In genomic region chr11:120234776-120235181, GRCm38 (mm10) we compare ENCODE assay signal across 8 mouse cellular contexts. TPM values are rescaled to one million over a fixed set of nuclear protein-coding genes. Genes with fewer than 3 reads are reported as not detected.
DNase-seq lines count a peak whose midpoint lies in the region; ATAC-seq lines count a peak whose summit lies in the region.

No protein-coding gene starts in this region.

- H3K4me2 ChIP-seq in neural tube, embryonic 12.5 days (replicated peaks) = peak overlapping the region; percentile 98

- H3K36me3 ChIP-seq in limb, embryonic 10.5 days = peaks cover 14% of the 10 kb centered on the region
- H3K36me3 ChIP-seq in neural tube, embryonic 12.5 days = peaks cover 8% of the 10 kb centered on the region

- H3K4me3 ChIP-seq in limb, embryonic 10.5 days = peak overlapping the region; percentile 96
- peak overlapping the region; percentile 97 for H3K4me3 ChIP-seq in neural tube, embryonic 12.5 days

- peak; percentile 78 for DNase-seq in embryo, embryonic 10 days (ENCODE audit: low spot score)
- DNase-seq in embryo, embryonic 9.5 days (ENCODE audit: extremely low spot score) = no peak
- peak; percentile 71 for DNase-seq in urinary bladder, adult 2 months (ENCODE audit: low spot score)
- no peak for DNase-seq in urinary bladder, postnatal 14 days (ENCODE audit: low spot score)
- DNase-seq in heart, adult 9 months (ENCODE audit: low spot score in 2 of 2) = peak; percentile 43 to 52
- no peak for DNase-seq in limb, embryonic 10.5 days (ENCODE audit: low spot score)

- H3K4me1 ChIP-seq in limb, embryonic 10.5 days = peaks cover 56% of the 10 kb centered on the region
- H3K4me1 ChIP-seq in neural tube, embryonic 12.5 days = peaks cover 28% of the 10 kb centered on the region

- no peaks in the 10 kb centered on the region for H3K9me3 ChIP-seq in limb, embryonic 10.5 days (replicated peaks)
- H3K9me3 ChIP-seq in neural tube, embryonic 12.5 days = no peaks in the 10 kb centered on the region

- peak overlapping the region; percentile 100 for H3K9ac ChIP-seq in neural tube, embryonic 12.5 days

- ATAC-seq in neural tube, embryonic 12.5 days (ENCODE audit: low FRiP score, low read depth) = no peak
- ATAC-seq in granulocyte monocyte progenitor cell, adult 5-6 weeks (replicated peaks; ENCODE audit: poor library complexity, severe bottlenecking) = no peak

- H3K27ac ChIP-seq in limb, embryonic 10.5 days = peak overlapping the region; percentile 99
- peak overlapping the region; percentile 93 for H3K27ac ChIP-seq in neural tube, embryonic 12.5 days

- WGBS in limb, embryonic 10.5 days = under 1% methylated on average over 39 of the region's 39 CpGs
- under 1% methylated on average over 39 of the region's 39 CpGs for WGBS in neural tube, embryonic 12.5 days

- H3K27me3 ChIP-seq in limb, embryonic 10.5 days (ENCODE audit: low read depth, poor library complexity, severe bottlenecking) = no peaks in the 10 kb centered on the region
- H3K27me3 ChIP-seq in neural tube, embryonic 12.5 days (replicated peaks) = no peaks in the 10 kb centered on the region

RNA-seq across cellular contexts. Expression of gene Bahcc1, which starts 2.0 kb away (rescaled TPM):
- 4.3 and 8.2 TPM in 2 replicates for polyA plus RNA-seq in urinary bladder, adult 2 months (2012; rRNA removed)
- 19.9 and 20.3 TPM in 2 replicates for polyA plus RNA-seq in limb, embryonic 10.5 days (2016; fragmentation: Nextera tagmentation; extraction: Ambion mirVana)
- 21.6 and 22.8 TPM in 2 replicates for polyA plus RNA-seq in neural tube, embryonic 12.5 days (2016; fragmentation: Nextera tagmentation; extraction: Ambion mirVana)
- 22.5 and 22.9 TPM in 2 replicates for total RNA-seq in granulocyte monocyte progenitor cell, adult 5-6 weeks (2014; fragmentation: Nextera tagmentation)
- total RNA-seq in granulocyte monocyte progenitor cell, adult 5-6 weeks (2017) = 4.7 and 5.9 TPM in 2 replicates

Comparison
In these comparisons a context has a peak if more than half of its experiments do, and no peak if none do; other contexts are left out.
1. DNase-seq: peak in embryo, embryonic 10 days (single experiment), urinary bladder, adult 2 months (single experiment) and heart, adult 9 months (2 of 2); none in embryo, embryonic 9.5 days (single experiment), urinary bladder, postnatal 14 days (single experiment) and limb, embryonic 10.5 days (single experiment).